Mouse (Mus musculus): ENCODE results near the gene Pgk2.
"Not testable (repeated sequence)": the region's sequence is repeated elsewhere in the genome, so short reads cannot be mapped to it uniquely, and the experiment has no call there.

- not testable (repeated sequence) for TF ChIP-seq CTCF (IDR thresholded peaks at IDR 0.05; ENCODE audit: borderline replicate concordance, insufficient read depth, low read length); POLR2A (IDR thresholded peaks at IDR 0.05; ENCODE audit: low read depth, low read length)
These were observed 6.6 kb downstream of the Pgk2 start for GRCm38 (mm10) chr17:40201803-40202202.

Measured in embryonic fibroblast, embryonic 13.5 days (primary cell).